Mouse (Mus musculus) kidney, adult 11 months (tissue): ENCODE data around the gene Kdm4d.
"Not testable (repeated sequence)": the region's sequence is repeated elsewhere in the genome, so short reads cannot be mapped to it uniquely, and the experiment has no call there.

Experiments used
- DNase-seq: peaks from one replicate; pipeline ENCODE4 v3.0.0; 2022

Gene Kdm4d

GRCm38 (mm10) chr9:14500023-14500915 lies at the start of gene Kdm4d, which contains the start of gene Cwc15:
Gene Kdm4d, minus strand, starts transcription at chr9:14500482.
Gene Cwc15, plus strand, starts transcription at chr9:14500617.
- DNase-seq: peak; percentile 95

DNA sequence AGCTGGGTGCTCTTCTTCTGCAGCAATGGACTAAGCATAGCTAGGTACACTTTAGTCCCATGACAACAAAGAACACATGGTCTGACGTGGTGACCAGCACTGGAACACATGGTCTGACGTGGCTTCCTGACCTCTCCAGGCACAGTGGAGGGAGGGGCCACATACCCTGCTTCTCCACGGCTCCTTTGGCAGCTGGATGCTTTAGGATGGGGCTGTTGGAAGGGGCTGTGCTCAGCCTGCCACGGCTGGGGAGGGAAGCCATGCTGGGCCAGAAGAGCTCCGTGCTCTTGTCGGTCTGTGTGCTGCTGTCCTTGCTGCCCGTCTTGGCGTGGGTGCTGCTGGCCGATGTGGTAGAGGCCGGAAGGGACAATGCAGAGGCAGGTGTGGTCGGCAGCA lies 48.1 kb upstream of the Kdm4d start:
- no peak for DNase-seq

- no peak for DNase-seq
These were observed 47.5 kb upstream of the Kdm4d start for GRCm38 (mm10) chr9:14547584-14548365.

GRCm38 (mm10) chr9:14544034-14544757 lies 43.9 kb upstream of the Kdm4d start:
- no peak for DNase-seq

DNA sequence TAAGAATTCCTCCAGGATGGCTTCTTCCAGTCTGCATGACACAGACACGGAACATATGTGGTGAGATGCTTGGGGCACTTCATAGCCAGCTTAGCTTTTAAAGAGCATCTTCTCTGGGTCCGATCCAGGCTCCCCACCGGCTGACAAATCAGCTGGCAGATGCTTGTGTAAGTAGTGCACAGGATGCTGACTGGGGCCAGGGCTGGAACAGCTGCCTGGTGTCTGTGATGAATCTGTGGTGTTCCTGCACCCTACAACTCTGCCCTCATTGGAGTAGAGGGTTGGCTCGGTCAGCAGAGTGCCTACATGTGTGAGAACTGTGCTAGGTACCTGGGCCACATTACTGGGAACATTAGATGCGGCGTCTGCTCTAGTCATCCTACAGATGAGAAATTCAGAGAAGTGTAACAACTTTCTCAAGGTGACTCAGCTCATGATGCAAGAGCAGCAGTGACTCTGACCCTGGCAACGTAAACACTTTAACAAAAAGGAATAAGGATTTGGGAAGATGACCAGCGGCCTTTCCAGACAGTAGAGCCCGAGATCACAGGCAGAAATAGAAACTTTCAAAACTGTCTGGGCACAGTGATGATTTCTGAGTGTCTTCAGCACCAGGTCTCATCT lies 34.7 kb upstream of the Kdm4d start:
- DNase-seq: no peak

DNA sequence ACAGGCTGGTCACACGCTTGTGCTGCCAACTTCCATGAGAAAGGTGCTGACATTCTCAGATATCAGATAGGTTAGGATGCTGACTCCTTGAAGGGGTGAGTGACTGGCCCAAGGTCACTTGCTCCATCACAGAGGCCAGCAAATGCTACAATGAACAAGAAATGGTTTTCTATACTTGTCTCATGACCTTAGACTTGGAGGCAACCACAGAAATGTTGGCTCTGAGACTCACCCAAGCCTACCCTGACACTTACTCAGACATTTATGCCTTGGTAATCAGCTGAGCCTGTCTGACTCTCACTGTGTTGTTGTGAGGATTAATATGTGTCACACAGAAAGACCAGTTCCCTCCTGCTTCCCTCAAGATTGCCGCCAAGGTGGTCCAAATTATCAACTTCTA lies 33.4 kb upstream of the Kdm4d start:
- no peak for DNase-seq

DNA sequence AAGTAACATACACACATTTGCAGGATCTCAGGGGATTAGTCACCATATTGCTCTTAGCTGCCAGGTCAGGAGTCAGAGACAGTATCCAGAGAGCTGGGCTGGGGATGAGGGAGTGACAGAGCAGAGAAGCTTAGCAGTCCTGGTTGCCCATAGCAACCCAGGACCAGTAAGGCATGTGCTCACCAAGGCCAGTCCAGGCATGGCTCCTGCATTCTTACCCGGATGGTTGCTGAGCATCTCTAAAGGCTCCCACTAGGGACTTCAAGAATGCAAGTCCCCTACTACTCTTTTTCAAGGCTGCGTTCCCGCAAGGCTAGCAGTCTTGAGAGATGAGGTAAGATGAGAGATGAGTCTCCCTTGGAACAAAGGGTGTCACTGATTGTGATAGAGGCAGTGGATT lies 32.0 kb upstream of the Kdm4d start:
- DNase-seq: no peak

GRCm38 (mm10) chr9:14530004-14530403 lies 29.7 kb upstream of the Kdm4d start:
- DNase-seq: no peak

DNA sequence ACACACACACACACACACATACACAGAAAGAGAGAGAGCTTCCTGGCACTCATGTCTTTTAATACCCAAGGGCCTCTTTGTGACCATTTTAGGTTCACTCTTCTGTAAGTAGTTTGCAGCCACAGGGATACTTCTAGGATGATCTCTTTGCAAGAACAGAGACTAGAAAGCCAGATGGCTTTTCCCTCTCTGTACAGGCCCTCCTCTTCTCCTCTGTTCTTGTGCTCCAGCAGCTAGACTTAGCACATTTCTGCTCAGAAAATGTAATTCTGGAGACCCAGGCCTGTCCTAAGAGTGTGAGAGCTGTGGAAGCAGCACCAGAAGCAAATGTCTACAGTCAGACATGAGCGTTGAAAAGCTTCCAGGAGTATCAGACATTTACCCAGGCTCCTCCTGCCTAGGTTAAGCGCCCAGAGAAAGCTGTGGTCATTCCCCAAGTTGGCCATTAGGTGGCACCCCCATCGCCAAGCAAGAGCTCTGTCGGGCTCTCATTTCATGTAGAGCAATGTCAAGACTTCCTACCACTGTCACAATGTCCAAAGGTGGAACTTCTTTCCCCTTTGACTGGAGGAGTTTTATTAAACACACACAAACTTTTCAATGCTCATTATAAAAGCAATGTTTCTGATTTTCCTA lies 23.2 kb upstream of the Kdm4d start:
- peak; percentile 68 for DNase-seq

DNA sequence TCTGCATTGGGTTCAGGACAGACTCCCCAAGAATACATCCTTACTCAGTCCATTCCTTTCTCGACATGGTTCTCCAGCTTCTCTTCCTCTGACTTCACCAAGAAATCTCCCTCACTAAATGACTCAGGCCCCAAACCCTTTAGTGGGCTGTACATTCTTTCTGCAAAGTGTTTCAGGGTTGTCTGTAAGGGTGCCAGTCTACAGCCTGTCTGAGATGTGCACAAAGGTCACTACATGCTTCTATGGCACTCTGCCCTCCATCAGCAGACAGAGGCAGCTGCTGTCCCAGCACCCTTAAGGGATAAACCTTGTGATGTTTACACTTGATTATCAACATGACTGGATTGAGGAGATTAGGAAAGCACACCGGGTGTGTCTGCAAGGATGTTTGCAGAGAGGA lies 21.4 kb upstream of the Kdm4d start:
- no peak for DNase-seq

GRCm38 (mm10) chr9:14520971-14521670 lies 20.8 kb upstream of the Kdm4d start:
- DNase-seq: no peak

GRCm38 (mm10) chr9:14518105-14518504 lies 17.8 kb upstream of the Kdm4d start:
- no peak for DNase-seq

- no peak for DNase-seq
These were observed 17.0 kb upstream of the Kdm4d start for GRCm38 (mm10) chr9:14517296-14517695.

DNA sequence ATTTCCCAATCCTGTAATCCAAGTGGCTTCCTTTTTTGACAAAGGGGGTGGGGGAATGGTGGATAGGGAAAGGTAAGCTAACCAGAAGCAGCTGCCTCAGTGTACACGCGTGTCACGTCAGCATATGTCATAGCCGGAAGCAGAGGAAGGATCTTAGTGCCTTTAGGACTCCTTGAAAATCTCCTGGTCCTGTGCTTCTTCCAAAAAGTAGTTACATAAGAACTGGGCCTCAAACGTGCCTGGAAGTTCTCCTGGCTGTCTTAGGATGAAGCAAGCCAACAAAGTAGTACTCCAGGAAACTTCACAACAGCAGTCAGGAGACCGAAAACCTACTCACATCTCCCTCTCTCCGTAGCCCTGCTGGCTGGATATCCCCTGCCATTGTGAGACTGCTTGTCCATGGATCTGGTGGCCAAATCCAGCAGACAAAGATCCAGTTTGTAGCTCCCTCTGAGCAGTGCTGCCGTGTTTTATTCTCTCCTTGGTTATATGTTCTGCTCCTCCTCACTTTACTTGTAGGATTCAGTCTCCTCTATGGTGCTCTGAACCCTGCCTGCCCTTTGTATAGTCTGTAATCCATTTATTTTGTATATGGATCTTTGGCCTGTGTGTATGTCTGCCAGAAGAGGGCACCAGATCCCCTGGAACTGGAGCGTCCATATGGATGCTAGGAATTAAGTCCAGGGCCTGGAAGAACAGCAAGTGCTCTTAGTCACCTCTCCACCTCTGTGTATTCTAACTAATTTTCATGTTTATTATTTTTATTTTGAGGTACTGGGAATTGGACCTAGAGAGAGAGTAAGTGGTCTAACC lies 12.6 kb upstream of the Kdm4d start:
- no peak for DNase-seq

DNA sequence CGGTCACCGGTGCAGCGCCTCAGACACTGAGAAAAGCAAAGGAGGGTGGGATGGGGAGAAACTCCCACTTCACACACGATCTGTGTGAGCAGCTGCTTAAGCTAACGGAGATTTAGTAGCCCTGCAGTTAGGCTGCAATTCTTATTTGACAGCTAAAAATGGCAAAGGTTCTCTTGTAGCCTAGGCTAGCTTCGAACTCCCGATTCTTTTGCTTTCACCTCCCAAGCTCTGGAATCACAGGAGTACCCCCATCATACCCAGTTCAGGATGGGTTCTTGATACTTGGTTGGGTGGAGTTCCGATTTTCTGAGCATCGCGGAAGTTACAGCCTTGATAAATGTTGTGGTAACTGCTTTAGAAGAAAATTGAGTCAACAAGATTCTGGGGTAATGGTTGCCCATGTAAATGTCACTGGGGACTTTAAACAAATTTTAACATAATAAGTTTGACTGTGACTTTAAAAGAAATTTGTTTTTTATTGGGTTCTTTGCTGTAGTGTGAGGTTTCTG lies 688 bp upstream of the Kdm4d start:
- no peak for DNase-seq

DNA sequence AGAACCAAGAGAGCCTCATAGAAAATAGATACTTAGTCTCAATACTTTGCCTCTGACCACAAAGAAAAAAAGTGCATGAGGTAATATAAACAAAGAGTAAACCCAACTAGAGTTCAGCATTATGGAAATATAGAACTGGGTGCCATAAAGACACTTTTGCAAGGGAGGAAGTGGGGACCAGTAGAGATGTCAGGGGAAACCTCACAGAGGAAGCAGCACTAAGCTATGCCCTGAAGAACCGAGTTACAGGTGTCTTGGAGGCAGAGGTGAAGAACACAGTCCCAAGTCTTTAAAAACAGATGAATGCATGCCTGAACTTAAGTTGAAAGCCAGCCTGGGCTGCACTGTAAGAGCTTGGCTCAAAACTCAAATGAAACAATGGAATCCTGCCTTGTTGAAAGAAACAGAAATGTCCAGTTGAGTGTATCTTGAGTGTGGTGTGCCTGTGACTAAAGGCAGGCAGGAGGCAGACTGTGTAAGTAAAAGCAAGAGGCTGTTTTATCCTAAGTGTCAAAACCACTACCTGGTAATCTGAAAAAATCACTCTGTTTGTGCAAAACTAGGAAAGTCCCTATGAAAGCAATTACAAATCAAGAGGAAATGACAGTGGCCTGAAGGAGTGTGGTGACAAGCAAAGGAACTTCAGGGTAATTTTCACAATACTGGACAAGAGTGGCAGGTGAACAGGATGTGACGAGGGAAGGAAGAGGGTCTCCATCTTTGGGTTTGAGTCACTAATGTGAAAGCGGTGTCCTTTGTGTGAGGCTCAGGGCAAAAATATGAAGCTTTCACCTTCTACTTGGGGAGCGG lies 1.2 kb downstream of the Kdm4d start:
- no peak for DNase-seq

DNA sequence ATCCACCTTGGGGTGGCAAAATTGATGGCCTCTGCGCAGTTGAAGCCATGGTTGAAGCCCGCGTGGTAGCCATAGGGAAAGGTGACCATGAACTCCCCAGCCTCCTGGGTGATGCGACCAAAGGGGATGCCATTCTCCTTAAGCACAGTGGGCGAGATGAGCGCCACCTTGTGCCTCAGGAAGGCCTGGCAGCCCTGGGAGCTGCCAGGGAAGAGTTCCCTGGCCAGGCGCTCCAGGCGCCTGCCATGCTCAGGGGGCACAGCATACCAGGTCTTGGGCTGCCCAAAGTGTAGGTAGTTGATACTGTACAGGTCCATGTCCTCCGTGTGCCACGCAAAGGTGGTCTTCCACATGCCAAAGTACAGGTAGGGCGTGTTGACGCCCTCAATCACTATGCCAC lies 36.6 kb downstream of the Kdm4d start:
- not testable (repeated sequence) for DNase-seq

- not testable (repeated sequence) for DNase-seq
These were observed 37.7 kb downstream of the Kdm4d start for GRCm38 (mm10) chr9:14462536-14462935.

DNA sequence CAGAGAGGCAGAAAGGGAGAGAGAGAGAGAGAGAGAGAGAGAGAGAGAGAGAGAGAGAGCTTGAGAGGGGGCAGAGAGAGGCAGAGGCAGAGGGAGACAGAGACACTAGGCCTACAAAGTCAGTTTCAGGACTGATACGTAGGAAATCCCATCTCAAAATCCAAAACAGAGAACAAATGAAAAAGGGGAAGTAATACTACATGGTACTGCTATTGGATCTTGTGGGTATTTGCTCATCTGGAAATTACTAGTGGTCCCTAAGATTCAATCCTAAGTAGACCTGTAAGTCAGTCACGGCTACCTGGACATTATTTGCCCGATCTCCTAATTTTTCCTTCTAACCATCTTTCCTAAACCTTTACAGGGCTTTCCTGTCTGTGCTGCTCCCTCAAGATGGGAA lies 44.0 kb downstream of the Kdm4d start:
- DNase-seq: no peak

DNA sequence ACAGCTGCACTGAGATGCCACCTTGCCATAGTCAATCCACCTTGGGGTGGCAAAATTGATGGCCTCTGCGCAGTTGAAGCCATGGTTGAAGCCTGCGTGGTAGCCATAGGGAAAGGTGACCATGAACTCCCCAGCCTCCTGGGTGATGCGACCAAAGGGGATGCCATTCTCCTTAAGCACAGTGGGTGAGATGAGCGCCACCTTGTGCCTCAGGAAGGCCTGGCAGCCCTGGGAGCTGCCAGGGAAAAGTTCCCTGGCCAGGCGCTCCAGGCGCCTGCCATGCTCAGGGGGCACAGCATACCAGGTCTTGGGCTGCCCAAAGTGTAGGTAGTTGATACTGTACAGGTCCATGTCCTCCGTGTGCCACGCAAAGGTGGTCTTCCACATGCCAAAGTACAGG lies 49.2 kb downstream of the Kdm4d start:
- DNase-seq: not testable (repeated sequence)
